Mouse (Mus musculus) embryonic fibroblast, embryonic 13.5 days (primary cell): Measurements from ENCODE around the gene Olfr183.
"Not testable (repeated sequence)": the region's sequence is repeated elsewhere in the genome, so short reads cannot be mapped to it uniquely, and the experiment has no call there.

Experiments
- CTCF ChIP-seq: IDR thresholded peaks from 2 replicates; pipeline ENCODE4 v1.5.1; 2011; ENCODE audit warnings: mild to moderate bottlenecking, control low read depth, low read length, moderate library complexity, borderline replicate concordance; ENCODE audit not compliant: insufficient read depth
- POLR2A ChIP-seq: IDR thresholded peaks from 2 replicates; pipeline ENCODE4 v1.6.1; 2011; ENCODE audit warnings: low read depth, mild to moderate bottlenecking, control low read depth, low read length, moderate library complexity

DNA sequence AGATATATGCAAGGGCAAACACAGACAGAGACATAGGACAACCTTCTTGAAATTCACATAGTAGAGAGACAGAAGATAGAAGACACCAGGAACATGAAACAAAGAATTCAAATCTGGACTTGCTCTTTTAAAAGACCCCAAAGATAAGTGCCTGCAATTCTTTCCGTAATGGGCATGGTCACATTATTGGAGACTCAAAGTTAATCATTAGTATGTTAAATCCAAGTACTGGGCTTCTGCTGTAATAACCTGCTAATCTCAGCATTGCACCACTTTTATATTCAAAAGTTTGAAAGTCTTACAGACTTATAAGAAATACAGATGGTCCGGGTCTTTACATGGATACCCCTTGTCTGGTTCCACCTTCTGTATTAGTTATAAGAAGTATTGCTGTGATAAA is 54.1 kb downstream of the Olfr183 start:
- TF ChIP-seq CTCF, POLR2A: not testable (repeated sequence)
